Mouse (Mus musculus) adrenal gland (tissue): ENCODE measurements around the gene G0s2.

Source experiments
- intact Hi-C: fragments of 180-260 bp; cut with DNase I; formaldehyde crosslinking; loops from one replicate; pipeline ENCODE4 v1.15.1; 2025

Gene G0s2

GRCm38 (mm10) chr1:193225531-193225930 is 47.5 kb downstream of the G0s2 start:
- intact Hi-C loops, result no loop called here
